Mouse (Mus musculus) thymus, adult 2 months (tissue): ENCODE measurements around the gene Pitpnm3. TPM values are rescaled to one million over a fixed set of nuclear protein-coding genes. Genes with fewer than 3 reads are reported as not detected.

Experiments used
- DNase-seq: peaks from one replicate; pipeline ENCODE4 v3.0.0; 2021
- H3K27ac ChIP-seq: fragments of 200-500 bp; 2 replicates; pipeline ENCODE4 v1.5.1; 2012; ENCODE audit warnings: low read length, control low read depth; ENCODE audit not compliant: control insufficient read depth, insufficient read depth
- H3K27me3 ChIP-seq: fragments of 200-500 bp; 2 replicates; pipeline ENCODE4 v1.6.1; 2012; ENCODE audit warnings: mild to moderate bottlenecking, low read length, moderate library complexity, mixed read lengths; ENCODE audit not compliant: control insufficient read depth, insufficient read depth
- H3K36me3 ChIP-seq: fragments of 200-500 bp; 2 replicates; pipeline ENCODE4 v1.6.1; 2012; ENCODE audit warnings: mild to moderate bottlenecking, low read length, moderate library complexity; ENCODE audit not compliant: control insufficient read depth, insufficient read depth
- H3K4me1 ChIP-seq: fragments of 200-500 bp; replicated peaks from 2 replicates; pipeline ENCODE4 v1.6.1; 2012; ENCODE audit warnings: low read length; ENCODE audit not compliant: control insufficient read depth, insufficient read depth
- H3K4me3 ChIP-seq: fragments of 200-500 bp; 2 replicates; pipeline ENCODE4 v1.5.1; 2012; ENCODE audit warnings: mild to moderate bottlenecking, low read length, control low read depth, moderate library complexity; ENCODE audit not compliant: control insufficient read depth, insufficient read depth
- CTCF ChIP-seq: fragments of 200-500 bp; IDR thresholded peaks from 2 replicates; pipeline ENCODE4 v1.5.1; 2012; ENCODE audit warnings: mild to moderate bottlenecking, control low read depth, low read length, moderate library complexity, borderline replicate concordance; ENCODE audit not compliant: control insufficient read depth, poor library complexity, insufficient read depth; ENCODE audit errors: extremely low read depth
- POLR2A ChIP-seq: fragments of 200-500 bp; IDR thresholded peaks from 2 replicates; pipeline ENCODE4 v1.6.1; 2012; ENCODE audit warnings: mild to moderate bottlenecking, low read length, control low read depth, moderate library complexity; ENCODE audit not compliant: control insufficient read depth, poor library complexity, insufficient read depth; ENCODE audit errors: extremely low read depth
- WGBS: fragments of 180-500 bp; shearing (Covaris S2); methylation state at CpG from one replicate; pipeline ENCODE4 v1.1.7; 2018; 5-methylcytosine and 5-hydroxymethylcytosine counted together
- polyA plus RNA-seq: library from polyadenylated mRNA; depleted of rRNA; stranded (reverse); fragments of >200 nt; gene quantifications from 2 replicates; pipeline ENCODE4 v1.2.3, GENCODE M21; 2012; rRNA removed

Gene Pitpnm3
- polyA plus RNA-seq, 1 experiment, result 1.1 TPM

DNA sequence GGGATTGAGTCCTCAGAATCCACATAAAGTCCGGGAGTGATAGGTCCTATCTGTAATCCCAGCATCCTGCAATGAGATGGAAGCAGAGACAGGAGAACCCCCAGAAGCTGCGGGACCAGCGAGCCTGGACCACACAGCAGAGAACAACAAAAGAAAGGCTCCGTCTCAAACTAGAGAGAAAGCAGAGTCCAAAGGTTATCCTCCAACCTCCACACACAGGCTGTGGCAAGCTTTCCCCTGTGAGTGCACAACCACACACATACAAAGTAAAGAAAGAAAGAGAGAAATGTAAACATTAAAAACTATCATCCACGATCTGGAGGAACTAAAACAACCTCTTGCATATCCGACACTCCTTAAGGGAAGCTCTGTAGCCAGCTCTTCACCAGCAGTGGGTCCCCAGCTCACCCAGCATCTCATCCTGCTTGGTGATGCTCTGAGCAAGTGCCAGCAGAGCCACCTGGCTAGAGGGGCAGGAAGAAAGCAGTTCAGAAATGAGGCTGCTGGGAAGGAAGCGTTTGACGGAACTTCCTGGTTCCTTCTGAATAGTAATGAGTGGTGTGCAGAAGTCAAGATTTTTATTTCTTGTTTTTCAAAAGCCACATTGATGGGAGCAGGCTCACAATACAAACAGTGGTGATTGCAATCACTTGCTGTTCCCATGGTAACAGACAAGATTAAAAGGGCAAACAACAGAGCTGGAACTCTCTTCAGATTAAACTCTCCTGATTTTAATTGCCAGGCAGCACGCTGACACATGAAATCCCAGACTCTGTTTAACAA, 124.4 kb downstream of the Pitpnm3 start:
- Histone ChIP-seq H3K36me3 (no peaks in the 10 kb centered on the region), H3K4me1 (peaks cover 3% of the 10 kb centered on the region; the same call in 1 of the 2 replicates), H3K4me3 (no peak overlapping the region), H3K27ac (no peak overlapping the region), H3K27me3 (no peaks in the 10 kb centered on the region)
- no peak for TF ChIP-seq POLR2A
- no peak for TF ChIP-seq CTCF
- no peak for DNase-seq
- 59% methylated on average over 9 of the region's 9 CpGs for WGBS

GRCm38 (mm10) chr11:72010367-72010766, 125.2 kb downstream of the Pitpnm3 start:
- no peak for DNase-seq
- TF ChIP-seq POLR2A (no peak), CTCF (no peak)
- Histone ChIP-seq H3K27me3 (no peaks in the 10 kb centered on the region), H3K27ac (no peak overlapping the region), H3K4me3 (no peak overlapping the region), H3K36me3 (no peaks in the 10 kb centered on the region), H3K4me1 (peaks cover 3% of the 10 kb centered on the region; the same call in 1 of the 2 replicates)
- WGBS, result 76% methylated on average over 5 of the region's 5 CpGs

DNA sequence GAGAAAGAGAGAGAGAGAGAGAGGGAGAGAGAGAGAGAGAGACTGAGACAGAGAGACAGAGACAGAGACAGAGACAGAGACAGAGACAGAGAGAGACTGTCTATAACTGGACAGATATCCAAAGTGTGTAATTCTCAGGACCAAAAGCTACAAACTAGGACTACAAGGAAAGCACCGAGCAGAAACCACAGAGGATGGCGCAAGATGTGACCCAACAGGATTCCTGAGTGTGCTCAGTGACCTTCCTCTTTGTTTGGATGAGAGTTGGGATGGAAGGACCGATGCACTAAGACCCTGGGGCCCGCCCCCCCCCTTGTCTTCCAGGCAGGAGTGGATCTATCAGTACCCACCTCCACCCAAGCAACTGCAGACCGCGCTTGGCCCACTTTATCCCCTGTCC, 130.0 kb downstream of the Pitpnm3 start:
- Histone ChIP-seq H3K4me3 (no peak overlapping the region), H3K36me3 (no peaks in the 10 kb centered on the region), H3K27me3 (no peaks in the 10 kb centered on the region), H3K4me1 (peaks cover 13% of the 10 kb centered on the region), H3K27ac (no peak overlapping the region)
- 95% methylated on average over 6 of the region's 6 CpGs for WGBS
- TF ChIP-seq CTCF, result no peak
- no peak for DNase-seq

- DNase-seq, result no peak
- H3K4me1 ChIP-seq, result peaks cover 15% of the 10 kb centered on the region
- no peaks in the 10 kb centered on the region for H3K36me3 ChIP-seq
- no peaks in the 10 kb centered on the region for H3K27me3 ChIP-seq
- TF ChIP-seq CTCF (no peak), POLR2A (no peak)
- WGBS, result 90% methylated on average over 9 of the region's 9 CpGs
- H3K27ac ChIP-seq, result no peak overlapping the region
- H3K4me3 ChIP-seq, result no peak overlapping the region
These were observed 132.4 kb downstream of the Pitpnm3 start for GRCm38 (mm10) chr11:72003171-72003570.

- Histone ChIP-seq H3K36me3 (no peaks in the 10 kb centered on the region), H3K27me3 (no peaks in the 10 kb centered on the region), H3K4me1 (peaks cover 15% of the 10 kb centered on the region), H3K4me3 (no peak overlapping the region), H3K27ac (no peak overlapping the region)
- DNase-seq, result peak; percentile 49
- 53% methylated on average over 13 of the region's 13 CpGs for WGBS
- TF ChIP-seq CTCF (peak; percentile 83; the same call in 1 of the 2 replicates), POLR2A (no peak)
These were observed 133.3 kb downstream of the Pitpnm3 start for GRCm38 (mm10) chr11:72002138-72002853.

DNA sequence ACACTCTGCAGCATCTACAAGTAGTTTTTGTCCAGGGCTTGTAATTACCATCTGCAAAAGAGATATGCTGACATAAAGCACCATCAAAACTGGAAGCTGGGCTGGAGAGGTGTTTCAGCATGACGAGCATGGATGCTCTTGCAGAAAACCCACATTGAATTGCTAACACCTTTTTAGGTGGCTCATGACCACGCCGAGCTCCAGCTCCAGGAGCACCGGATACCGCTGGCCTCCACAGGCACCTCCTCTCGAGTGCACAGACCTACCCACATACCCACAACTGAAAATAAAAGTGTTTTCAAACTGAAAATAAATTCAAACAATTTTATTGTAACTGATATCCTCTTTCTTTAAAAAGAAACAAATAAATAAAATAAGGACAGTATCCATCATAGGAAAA, 135.4 kb downstream of the Pitpnm3 start:
- no peak overlapping the region for H3K4me3 ChIP-seq
- H3K27ac ChIP-seq, result no peak overlapping the region
- WGBS, result 50% methylated on average over 6 of the region's 6 CpGs
- peaks cover 30% of the 10 kb centered on the region for H3K4me1 ChIP-seq
- H3K36me3 ChIP-seq, result no peaks in the 10 kb centered on the region
- TF ChIP-seq CTCF (no peak), POLR2A (no peak)
- no peaks in the 10 kb centered on the region for H3K27me3 ChIP-seq
- DNase-seq, result no peak

Other genes with a start within 250 kb of the Pitpnm3 start
- gene Aipl1, start 98.3 kb downstream of the Pitpnm3 start, polyA plus RNA-seq, result 0.54 and 0.89 TPM in 2 replicates
- 40.8 and 48.0 TPM in 2 replicates for gene Pimreg, start 93.7 kb downstream of the Pitpnm3 start, polyA plus RNA-seq
- gene Gm43951, start 71.1 kb upstream of the Pitpnm3 start, polyA plus RNA-seq, result 0.24 and 0.70 TPM in 2 replicates
- gene 4933427D14Rik, start 71.7 kb upstream of the Pitpnm3 start, polyA plus RNA-seq, result 12.0 and 12.6 TPM in 2 replicates
- gene Txndc17, start 71.8 kb upstream of the Pitpnm3 start, polyA plus RNA-seq, result 36.3 and 44.9 TPM in 2 replicates
- gene Med31, start 79.8 kb upstream of the Pitpnm3 start, polyA plus RNA-seq, result 7.2 and 10.4 TPM in 2 replicates
- 0.04 and 0.10 TPM in 2 replicates for gene Slc13a5, start 131.4 kb upstream of the Pitpnm3 start, polyA plus RNA-seq
- gene Xaf1, start 165.9 kb upstream of the Pitpnm3 start, polyA plus RNA-seq, result 39.3 and 46.0 TPM in 2 replicates
- 0.18 and 0.26 TPM in 2 replicates for gene Fbxo39, start 178.7 kb upstream of the Pitpnm3 start, polyA plus RNA-seq
- gene Tekt1, start 226.7 kb upstream of the Pitpnm3 start, polyA plus RNA-seq, result 0.11 and 0.27 TPM in 2 replicates